Mouse (Mus musculus): ENCODE measurements around the gene Wdr93.

The Wdr93 gene

DNA sequence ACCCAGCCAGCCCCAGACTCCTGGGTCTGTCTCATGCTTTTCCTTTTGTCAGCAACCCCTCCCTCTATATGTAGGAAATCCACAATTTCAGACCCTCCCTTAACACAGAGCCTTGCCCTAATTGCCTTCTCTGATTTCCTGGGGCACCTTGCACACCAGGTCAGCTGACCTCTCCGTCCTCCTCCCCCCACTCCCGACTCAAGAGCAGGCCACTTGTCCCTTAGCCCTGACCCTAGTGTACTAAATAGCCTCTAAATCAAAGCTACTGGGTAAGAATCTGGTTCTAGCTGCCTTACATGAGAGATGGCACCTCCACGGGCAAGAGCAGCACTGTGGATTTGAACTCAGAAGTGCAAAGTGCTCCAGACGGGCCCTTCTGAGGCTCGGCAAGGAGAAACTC is 59.1 kb downstream of the Wdr93 start:
- no peak for DNase-seq (ENCODE audit: low spot score)

DNA sequence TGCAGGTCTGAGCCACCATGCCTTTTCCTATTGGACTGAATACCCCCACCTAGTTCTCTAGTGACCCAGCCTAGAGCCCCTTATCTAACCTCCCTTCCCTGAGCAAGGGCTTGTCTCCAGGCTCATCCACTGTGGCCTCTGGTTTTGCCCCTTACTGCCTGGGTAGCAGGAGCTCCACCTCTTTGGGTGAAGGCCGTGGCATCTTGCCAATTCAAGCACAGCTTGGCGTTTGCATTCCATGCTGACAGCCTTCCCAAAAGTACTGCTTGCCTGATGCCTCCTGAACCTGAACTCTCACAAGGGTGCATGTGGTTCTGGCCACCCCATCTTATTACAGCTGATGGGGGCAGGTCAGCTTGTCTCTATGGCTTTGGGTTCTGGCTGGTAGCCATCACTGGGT is 60.9 kb downstream of the Wdr93 start:
- DNase-seq (ENCODE audit: low spot score), result no peak

DNA sequence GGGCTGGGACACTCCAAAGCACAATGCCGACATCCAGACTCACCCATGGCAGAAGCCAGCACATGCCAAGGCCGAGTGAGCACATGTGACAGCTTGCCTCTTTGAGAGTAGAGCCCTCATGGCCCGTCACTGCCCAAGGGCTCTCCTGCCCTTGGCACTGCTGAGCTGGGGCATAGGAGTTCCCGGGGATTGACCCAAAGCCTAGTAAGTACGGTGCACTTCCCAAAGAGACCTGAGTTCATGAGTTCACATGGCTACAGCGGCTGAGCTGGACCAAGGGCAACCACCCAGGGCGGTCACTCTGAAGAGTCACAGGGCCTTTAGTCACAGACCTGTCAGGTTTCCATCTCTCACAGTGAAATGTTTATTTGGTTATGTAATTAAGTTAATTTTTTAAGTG is 65.6 kb downstream of the Wdr93 start:
- DNase-seq (ENCODE audit: low spot score), result no peak

DNA sequence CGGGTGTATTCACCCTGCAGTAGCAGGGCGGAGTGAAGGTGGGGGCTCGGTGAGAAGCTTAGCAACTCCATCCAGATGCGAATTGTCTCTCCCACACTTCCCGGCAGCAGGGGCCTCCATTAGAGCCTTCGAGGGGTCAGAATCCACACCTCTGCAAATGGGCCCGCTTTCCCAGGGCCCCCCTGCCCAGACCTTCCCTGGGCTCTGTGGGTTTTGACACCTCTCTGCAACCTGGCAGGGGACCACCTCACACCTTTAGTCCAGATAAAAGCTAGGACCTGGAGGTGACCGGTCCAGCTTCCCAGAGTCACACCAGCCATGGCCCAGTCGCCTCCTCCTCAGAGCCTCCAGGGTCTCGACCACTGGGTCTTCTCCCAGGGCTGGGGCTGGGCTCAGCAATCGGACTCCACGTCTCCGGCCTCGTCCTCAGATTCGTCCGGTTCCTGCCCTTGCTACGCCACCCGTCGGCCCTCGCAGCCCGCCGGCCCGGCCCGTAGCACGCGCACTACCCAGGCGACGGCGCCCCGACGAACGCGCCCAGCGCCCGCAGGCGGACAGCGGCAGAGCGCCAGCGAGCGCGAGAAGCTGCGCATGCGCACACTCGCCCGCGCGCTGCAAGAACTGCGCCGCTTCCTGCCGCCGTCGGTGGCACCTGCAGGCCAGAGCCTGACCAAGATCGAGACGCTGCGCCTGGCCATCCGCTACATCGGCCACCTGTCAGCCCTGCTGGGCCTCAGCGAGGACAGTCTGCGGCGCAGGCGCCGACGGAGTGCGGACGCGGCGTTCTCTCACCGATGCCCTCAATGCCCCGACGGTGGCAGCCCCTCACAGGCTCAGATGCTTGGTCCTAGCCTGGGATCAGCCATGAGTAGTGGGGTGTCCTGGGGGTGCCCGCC is 67.9 kb downstream of the Wdr93 start, which contains the start of gene Mesp2:
TSS of gene Mesp2 (plus strand) at position 117 of the 896 bp plus-strand sequence.
- peak; percentile 36 for DNase-seq (ENCODE audit: low spot score)

DNA sequence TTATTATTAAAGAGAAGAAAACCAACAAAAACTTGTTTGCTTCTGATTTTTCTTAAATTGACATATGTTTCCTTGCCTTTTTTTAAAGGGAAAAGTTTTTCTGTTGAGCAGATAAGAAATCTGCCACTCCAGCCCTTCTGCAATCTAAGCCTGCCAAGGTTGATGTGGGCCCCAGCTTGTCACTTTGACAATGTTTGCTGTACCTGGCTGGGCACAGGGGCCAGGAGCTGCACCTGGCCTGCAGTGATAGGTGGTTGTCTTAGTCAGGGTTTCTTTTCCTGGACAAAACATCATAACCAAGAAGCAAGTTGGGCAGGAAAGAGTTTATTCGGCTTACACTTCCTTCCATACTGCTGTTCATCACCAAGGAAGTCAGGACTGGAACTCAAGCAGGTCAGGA is 70.4 kb downstream of the Wdr93 start:
- DNase-seq (ENCODE audit: low spot score), result no peak

DNA sequence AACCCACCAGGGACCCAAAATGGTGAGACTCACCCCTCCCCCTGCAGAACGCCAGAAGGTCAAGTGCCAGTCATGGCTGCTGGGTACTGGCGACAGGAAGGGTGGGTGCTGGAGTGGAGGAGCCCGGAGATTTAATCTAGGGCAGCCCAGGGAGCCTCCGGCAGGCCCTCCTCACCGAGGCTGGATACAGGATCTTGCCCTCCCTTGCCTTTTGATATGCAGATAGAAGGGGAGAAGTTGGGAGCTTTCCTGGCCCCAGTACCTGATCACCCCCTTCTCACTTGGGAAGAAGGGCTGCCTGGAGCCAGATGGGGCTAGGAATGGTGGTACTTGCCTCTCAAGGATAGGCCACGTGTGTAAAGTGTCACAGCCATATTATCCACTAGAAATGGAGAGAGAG is 75.4 kb downstream of the Wdr93 start:
- no peak for DNase-seq (ENCODE audit: low spot score)

DNA sequence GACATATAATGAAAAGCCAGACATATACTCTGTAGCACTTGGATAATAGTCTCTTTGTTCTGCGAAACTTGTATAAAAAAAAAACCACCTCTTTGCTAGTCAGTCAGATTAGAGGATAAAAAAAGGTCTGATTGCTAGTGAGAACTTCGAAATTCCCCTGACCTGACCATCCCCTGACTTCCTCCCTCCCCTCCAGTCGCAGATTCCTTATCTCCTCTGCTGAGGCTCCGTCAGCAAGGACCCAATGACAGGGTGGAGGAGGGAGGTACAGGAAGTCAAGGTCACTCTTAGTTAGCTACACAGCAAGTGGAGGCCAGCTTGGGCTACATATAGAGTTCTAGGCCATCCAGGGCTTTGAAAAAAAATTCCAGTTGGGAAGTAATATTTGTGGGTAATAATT is 76.6 kb downstream of the Wdr93 start:
- peak; percentile 18 for DNase-seq (ENCODE audit: low spot score)

DNA sequence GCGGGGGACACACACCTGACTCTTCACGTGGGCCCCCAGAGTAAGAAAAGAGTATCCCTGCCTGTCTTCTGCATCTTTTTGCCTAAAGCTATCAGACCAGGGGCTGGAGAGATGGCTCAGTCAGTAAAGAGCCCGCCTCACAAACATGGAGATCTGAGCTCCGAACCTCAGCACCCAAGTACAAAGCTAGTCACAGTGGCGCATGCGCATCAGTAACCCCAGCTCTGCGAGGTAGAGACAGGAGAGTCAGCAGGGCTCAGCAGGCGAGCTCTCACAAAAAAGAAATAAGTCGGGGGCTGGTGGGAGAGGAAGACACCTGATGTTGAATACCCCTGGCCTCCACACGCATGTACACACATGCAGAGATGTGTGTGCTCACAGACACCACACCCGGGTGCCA is 77.0 kb downstream of the Wdr93 start:
- no peak for DNase-seq (ENCODE audit: low spot score)

DNA sequence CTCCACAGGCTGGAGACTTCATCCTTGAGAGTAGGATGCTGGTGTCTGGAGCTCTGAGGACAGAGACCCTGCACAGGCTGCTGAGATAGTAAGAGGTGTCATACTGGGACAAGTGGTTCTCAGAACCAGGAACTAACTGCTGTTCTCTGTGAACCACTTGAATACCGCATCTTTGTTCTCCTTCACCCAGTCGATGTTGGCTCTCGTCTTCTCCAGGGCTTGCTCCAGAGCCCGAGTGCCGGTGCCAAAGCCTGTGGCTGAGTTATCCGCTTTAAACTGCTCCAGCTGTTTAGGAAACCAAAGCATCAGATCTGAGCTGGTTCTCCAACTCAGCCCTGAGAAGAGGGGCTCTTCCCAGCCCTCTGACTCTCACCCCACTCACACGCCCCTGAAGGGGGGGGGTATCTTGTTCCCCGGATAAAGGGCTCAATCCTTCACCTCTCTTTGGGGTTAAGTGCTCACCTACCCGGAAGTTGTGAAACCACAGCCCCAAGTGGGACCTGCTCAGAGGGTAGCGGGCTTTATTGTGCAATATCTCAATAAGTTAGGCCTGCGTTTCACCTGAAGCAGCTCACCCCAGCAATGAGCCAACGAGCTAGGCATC is 79.2 kb downstream of the Wdr93 start:
- DNase-seq (ENCODE audit: low spot score), result no peak

DNA sequence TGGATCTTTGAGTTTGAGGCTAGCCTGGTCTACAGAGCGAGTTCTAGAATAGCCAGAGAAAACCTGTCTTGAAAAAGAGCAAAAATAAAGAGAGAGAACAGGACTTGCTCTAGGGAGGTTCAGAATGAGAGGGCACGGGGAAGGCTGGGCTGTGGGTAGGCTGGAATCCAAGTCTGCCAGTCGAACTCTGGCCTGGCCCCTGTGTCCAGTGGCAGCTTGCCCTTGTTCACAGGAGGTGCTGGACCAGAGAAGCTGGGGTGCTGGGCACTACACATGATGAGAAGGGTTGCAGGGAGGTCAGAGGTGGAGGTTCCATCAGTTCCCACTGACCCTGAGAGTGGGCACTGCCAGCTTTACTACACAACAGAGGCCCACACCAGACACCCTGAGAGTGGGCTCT is 85.4 kb downstream of the Wdr93 start:
- no peak for DNase-seq (ENCODE audit: low spot score)

DNA sequence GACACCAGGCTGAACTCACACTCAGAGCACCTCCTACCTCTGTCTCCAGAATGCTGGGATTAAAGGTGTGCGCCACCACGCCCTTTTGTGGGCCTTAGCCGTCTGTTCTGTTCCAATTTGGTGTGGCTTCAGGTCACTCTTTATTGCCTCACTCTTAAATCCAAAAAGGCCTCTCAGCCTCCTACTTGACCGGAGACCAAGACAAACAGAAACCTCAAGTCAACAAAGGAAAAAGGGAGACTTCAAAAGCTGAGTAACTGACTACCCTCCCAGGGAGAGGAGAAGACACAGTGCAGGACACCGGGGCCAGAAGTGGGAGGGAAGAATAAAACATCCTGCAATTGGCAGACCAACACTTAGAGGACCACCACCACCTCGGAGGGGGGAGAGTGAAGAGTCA is 88.2 kb downstream of the Wdr93 start:
- no peak for DNase-seq (ENCODE audit: low spot score)

DNA sequence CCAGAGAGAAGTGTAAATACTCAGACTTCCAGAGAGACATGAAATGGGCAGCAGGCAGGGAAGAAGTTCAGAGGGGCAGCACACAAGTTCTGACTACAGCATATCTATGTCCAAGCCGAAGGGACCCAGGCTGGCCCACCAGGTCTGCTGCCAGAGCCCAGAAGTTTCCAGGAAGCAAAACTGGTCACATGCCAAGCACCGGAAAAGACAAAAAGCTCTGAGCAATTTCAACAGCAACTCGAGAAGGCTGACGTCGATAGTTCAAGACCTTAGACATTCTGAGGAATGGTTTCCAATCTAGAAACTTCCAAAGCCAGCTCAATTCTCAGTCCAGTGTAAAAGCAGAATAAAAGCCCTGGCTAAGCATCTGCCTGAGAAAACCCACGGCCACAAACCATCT is 88.6 kb downstream of the Wdr93 start:
- no peak for DNase-seq (ENCODE audit: low spot score)

DNA sequence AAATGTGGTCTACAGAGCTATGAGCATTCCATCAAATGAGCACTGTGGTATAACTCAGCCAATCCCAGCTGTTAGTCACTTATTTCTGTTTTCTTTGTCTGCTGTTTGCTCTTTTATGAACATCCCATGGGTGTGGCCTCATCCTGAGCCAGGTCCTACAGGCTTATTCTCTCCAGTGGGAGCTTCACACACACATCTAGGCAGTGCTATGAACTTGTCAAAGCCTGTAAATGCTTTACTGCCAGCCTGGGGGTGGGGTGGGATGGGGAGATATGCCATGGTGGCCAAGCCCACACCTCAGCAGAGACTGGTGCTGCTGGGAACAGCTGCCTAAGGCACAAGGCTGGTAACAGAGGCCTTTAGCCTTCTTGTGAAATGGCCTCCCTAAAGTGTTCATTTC is 90.0 kb downstream of the Wdr93 start:
- no peak for DNase-seq (ENCODE audit: low spot score)

DNA sequence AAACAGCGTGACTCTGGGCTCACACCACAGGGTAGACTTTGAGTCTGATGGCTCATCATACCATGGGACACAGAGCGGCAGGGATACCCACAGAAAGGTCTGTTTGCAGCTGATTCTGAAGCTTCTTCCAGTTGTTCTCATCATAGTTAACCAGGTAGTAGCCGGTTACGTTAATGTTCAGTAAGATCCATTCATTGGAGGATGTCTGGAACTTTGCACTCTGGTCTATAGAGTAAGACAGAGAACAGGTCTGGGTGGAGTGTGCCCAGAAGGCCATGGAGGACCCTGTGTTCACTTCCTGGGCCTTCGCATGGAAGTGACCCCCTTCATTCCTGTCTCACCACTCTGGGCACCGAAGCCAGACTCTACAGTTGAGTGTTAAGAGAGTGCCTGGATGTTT is 92.2 kb downstream of the Wdr93 start:
- DNase-seq (ENCODE audit: low spot score), result no peak

Data from yolk sac, embryonic 10.5 days (tissue).